Mouse (Mus musculus) small intestine, adult 2 months (tissue): ENCODE measurements around the gene P2rx7. TPM values are rescaled to one million over a fixed set of nuclear protein-coding genes. Genes with fewer than 3 reads are reported as not detected.
A peak's percentile ranks its signal among the peaks of the same experiment; 100 is the strongest.
"Not testable (repeated sequence)": the region's sequence is repeated elsewhere in the genome, so short reads cannot be mapped to it uniquely, and the experiment has no call there.

Source experiments
- H3K27ac ChIP-seq: fragments of 200-500 bp; 2 replicates; pipeline ENCODE4 v1.5.1; 2012; ENCODE audit warnings: low read depth, low read length, control low read depth, inconsistent platforms; ENCODE audit not compliant: insufficient read depth
- H3K27me3 ChIP-seq: fragments of 200-500 bp; 2 replicates; pipeline ENCODE4 v1.6.1; 2012; ENCODE audit warnings: mild to moderate bottlenecking, moderate library complexity, low read length, inconsistent platforms; ENCODE audit not compliant: control insufficient read depth, insufficient read depth
- H3K36me3 ChIP-seq: fragments of 200-500 bp; 2 replicates; pipeline ENCODE4 v1.6.1; 2012; ENCODE audit warnings: mild to moderate bottlenecking, low read length, control low read depth, inconsistent platforms; ENCODE audit not compliant: control insufficient read depth, insufficient read depth
- H3K4me1 ChIP-seq: fragments of 200-500 bp; 2 replicates; pipeline ENCODE4 v1.6.1; 2012; ENCODE audit warnings: low read length, inconsistent platforms, mixed read lengths; ENCODE audit not compliant: control insufficient read depth, insufficient read depth, insufficient read length
- H3K4me3 ChIP-seq: fragments of 200-500 bp; 2 replicates; pipeline ENCODE4 v1.5.1; 2012; ENCODE audit warnings: low read depth, mild to moderate bottlenecking, control low read depth, inconsistent platforms, low read length, moderate library complexity
- CTCF ChIP-seq: fragments of 200-500 bp; IDR thresholded peaks from 2 replicates; pipeline ENCODE4 v1.5.1; 2012; ENCODE audit warnings: low read depth, mild to moderate bottlenecking, control low read depth, inconsistent platforms, low read length, moderate library complexity, mixed read lengths; ENCODE audit not compliant: insufficient replicate concordance, insufficient read length; ENCODE audit errors: extremely low read depth
- POLR2A ChIP-seq: fragments of 200-500 bp; IDR thresholded peaks from 2 replicates; pipeline ENCODE4 v1.6.1; 2012; ENCODE audit warnings: low read depth, mild to moderate bottlenecking, control low read depth, inconsistent platforms, low read length, moderate library complexity
- WGBS: fragments of 180-500 bp; shearing (Covaris S2); methylation state at CpG from one replicate; pipeline ENCODE4 v1.1.7; 2018; 5-methylcytosine and 5-hydroxymethylcytosine counted together
- polyA plus RNA-seq: library from polyadenylated mRNA; depleted of rRNA; stranded (reverse); fragments of >200 nt; gene quantifications from 2 replicates; pipeline ENCODE4 v1.2.3, GENCODE M21; 2012

The P2rx7 gene
- polyA plus RNA-seq, 1 experiment: 24.3 TPM

DNA sequence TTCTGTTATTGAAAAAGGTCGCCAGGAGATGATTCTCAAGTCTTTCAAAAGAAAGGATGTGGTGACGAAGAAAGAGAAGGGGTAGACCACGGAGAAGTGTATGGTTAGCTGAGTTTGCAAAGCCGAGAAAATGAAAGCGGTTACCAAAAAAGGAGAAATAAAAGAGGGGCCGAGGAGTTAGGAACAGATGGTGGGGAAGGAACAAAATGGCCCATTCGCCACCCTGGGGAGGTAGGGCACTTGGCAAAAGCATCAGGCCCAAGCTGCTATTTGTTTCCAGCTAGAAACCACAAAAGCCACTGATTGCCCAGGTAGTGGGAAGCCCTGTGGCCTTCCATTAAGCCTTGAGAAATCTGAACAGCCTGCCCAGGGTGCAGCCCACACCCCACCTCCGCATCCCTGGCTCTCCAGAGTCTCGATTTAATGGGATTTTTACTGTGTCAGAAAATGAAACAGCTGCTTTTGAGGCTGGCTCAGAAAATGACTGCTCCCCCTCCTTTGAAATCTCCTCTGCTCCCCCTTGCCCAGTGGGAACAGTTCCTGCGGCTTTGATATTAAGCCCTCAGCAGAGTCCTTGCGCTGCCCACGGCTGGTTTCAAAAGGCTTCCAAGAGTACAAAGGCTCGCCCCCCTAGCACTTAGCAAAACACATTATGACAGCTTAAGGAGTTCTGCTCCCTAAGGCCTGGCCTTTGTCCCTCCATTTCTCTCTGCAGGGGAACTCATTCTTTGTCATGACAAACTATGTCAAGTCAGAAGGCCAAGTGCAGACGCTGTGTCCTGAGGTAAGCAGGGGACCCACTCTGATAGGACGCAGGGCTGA, 9.9 kb downstream of the P2rx7 start:
- TF ChIP-seq CTCF (no peak), POLR2A (no peak)
- Histone ChIP-seq H3K27ac (peak overlapping the region; percentile 61), H3K4me3 (peak overlapping the region; percentile 30), H3K4me1 (peaks cover 1% of the 10 kb centered on the region; the same call in 1 of the 2 replicates), H3K36me3 (no peaks in the 10 kb centered on the region), H3K27me3 (no peaks in the 10 kb centered on the region)
- 71% methylated on average over 15 of the region's 15 CpGs for WGBS

DNA sequence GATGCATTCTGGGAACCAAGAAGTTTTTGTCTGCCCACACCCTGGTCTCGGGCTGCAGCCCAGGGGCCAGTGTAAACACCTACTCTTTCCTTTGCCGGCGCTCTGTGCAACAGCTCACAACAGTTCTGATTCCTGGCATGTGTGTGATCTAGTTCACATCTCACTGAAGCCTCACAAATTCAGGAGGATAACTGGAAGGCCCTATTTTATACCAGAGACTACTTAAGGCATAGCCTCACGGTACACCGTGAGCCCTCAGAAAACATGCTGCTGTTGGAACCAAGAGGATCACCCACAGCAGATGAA, 10.5 kb downstream of the P2rx7 start:
- peaks cover under 1% of the 10 kb centered on the region; the same call in 1 of the 2 replicates for H3K4me1 ChIP-seq
- 76% methylated on average over 5 of the region's 5 CpGs for WGBS
- H3K36me3 ChIP-seq: no peaks in the 10 kb centered on the region
- H3K27me3 ChIP-seq: no peaks in the 10 kb centered on the region
- TF ChIP-seq POLR2A: no peak
- TF ChIP-seq CTCF: no peak
- H3K27ac ChIP-seq: no peak overlapping the region
- no peak overlapping the region for H3K4me3 ChIP-seq

- H3K4me1 ChIP-seq: no peaks in the 10 kb centered on the region; the same call in 1 of the 2 replicates
- 48% methylated on average over 12 of the region's 12 CpGs for WGBS
- no peak overlapping the region for H3K4me3 ChIP-seq
- no peak for TF ChIP-seq POLR2A
- no peak for TF ChIP-seq CTCF
- no peaks in the 10 kb centered on the region for H3K27me3 ChIP-seq
- no peak overlapping the region for H3K27ac ChIP-seq
- H3K36me3 ChIP-seq: no peaks in the 10 kb centered on the region
Measured at GRCm38 (mm10) chr5:122656808-122657207, 13.1 kb downstream of the P2rx7 start.

GRCm38 (mm10) chr5:122662501-122662900, 18.8 kb downstream of the P2rx7 start:
- H3K36me3 ChIP-seq: no peaks in the 10 kb centered on the region
- 67% methylated on average over 6 of the region's 6 CpGs for WGBS
- H3K27ac ChIP-seq: no peak overlapping the region
- TF ChIP-seq POLR2A: no peak
- TF ChIP-seq CTCF: no peak
- 0 out of 2 replicates have a peak, but pooled peaks cover 2% of the 10 kb centered on the region for H3K4me1 ChIP-seq
- no peak overlapping the region for H3K4me3 ChIP-seq
- no peaks in the 10 kb centered on the region for H3K27me3 ChIP-seq

DNA sequence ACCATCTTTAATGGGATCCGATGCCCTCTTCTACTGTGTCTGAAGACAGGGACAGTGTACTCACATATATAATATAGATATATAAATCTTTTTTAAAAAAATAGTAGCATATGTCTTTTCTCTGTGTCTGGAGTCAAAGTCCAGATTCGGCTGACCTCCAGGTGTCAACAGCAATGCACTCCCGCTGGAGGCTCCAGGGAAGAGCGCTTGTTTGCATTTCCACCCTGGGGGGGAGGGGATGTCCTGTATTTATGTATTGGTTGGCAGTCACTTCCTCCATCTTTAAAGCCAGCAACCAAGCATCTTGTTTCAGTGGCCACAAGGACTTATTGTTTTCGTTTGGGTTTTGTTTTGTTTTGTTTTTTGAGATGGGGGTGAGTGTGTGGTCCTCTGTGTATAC, 21.3 kb downstream of the P2rx7 start:
- Histone ChIP-seq H3K36me3 (no peaks in the 10 kb centered on the region), H3K27ac (no peak overlapping the region), H3K4me1 (0 out of 2 replicates have a peak, but pooled peaks cover 2% of the 10 kb centered on the region), H3K4me3 (no peak overlapping the region), H3K27me3 (no peaks in the 10 kb centered on the region)
- no peak for TF ChIP-seq POLR2A
- TF ChIP-seq CTCF: no peak
- 51% methylated on average over 5 of the region's 5 CpGs for WGBS

- Histone ChIP-seq H3K27ac (peak overlapping the region; percentile 53; the same call in 1 of the 2 replicates), H3K4me1 (no peaks in the 10 kb centered on the region), H3K36me3 (no peaks in the 10 kb centered on the region), H3K27me3 (no peaks in the 10 kb centered on the region), H3K4me3 (no peak overlapping the region)
- WGBS: 60% methylated on average over 15 of the region's 15 CpGs
- TF ChIP-seq CTCF (no peak), POLR2A (no peak)
Measured at GRCm38 (mm10) chr5:122668981-122669897, 25.5 kb downstream of the P2rx7 start.

DNA sequence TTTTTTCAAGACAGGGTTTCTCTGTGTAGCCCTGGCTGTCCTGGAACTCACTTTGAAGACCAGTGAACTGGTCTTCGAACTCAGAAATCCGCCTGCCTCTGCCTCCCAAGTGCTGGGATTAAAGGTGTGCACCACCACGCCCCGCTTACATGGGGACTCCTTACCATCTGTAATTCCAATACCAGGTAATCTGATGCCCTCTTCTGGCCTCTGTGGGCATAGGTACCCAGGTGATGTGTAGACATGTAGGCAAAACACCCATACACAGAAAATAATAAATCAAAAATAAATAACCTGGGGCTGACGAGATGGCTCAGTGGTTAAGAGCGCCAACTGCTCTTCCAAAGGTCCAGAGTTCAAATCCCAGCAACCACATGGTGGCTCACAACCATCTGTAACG, 27.9 kb downstream of the P2rx7 start:
- H3K27me3 ChIP-seq, H3K27ac ChIP-seq, H3K4me3 ChIP-seq, H3K4me1 ChIP-seq, H3K36me3 ChIP-seq: not testable (repeated sequence)
- 71% methylated on average over 7 of the region's 7 CpGs for WGBS
